Mouse (Mus musculus): Measurements from ENCODE around the gene Snrnp200. TPM values are rescaled to one million over a fixed set of nuclear protein-coding genes. Genes with fewer than 3 reads are reported as not detected.

Gene Snrnp200
- polyA plus RNA-seq, 1 experiment from 2014 or later, result 40.3 TPM

Other genes with a start within 250 kb of the Snrnp200 start
- 9.6 and 9.9 TPM in 2 replicates for gene Ap4e1, start 199.7 kb upstream of the Snrnp200 start, polyA plus RNA-seq (2015; fragmentation: Nextera tagmentation; extraction: Ambion mirVana)
- 52.6 and 53.9 TPM in 2 replicates for gene Blvra, start 137.7 kb upstream of the Snrnp200 start, polyA plus RNA-seq (2015; fragmentation: Nextera tagmentation; extraction: Ambion mirVana)
- 73.9 and 78.8 TPM in 2 replicates for gene Ncaph, start 74.4 kb upstream of the Snrnp200 start, polyA plus RNA-seq (2015; fragmentation: Nextera tagmentation; extraction: Ambion mirVana)
- 28.8 and 29.9 TPM in 2 replicates for gene Itpripl1, start 64.9 kb upstream of the Snrnp200 start, polyA plus RNA-seq (2015; fragmentation: Nextera tagmentation; extraction: Ambion mirVana)
- gene 1810024B03Rik, start 106 bp upstream of the Snrnp200 start, polyA plus RNA-seq (2015; fragmentation: Nextera tagmentation; extraction: Ambion mirVana), result 1.9 and 2.0 TPM in 2 replicates
- 52.3 and 61.7 TPM in 2 replicates for gene Ciao1, start 39.4 kb downstream of the Snrnp200 start, polyA plus RNA-seq (2015; fragmentation: Nextera tagmentation; extraction: Ambion mirVana)
- 29.2 and 29.4 TPM in 2 replicates for gene Tmem127, start 39.5 kb downstream of the Snrnp200 start, polyA plus RNA-seq (2015; fragmentation: Nextera tagmentation; extraction: Ambion mirVana)
- gene Stard7, start 61.8 kb downstream of the Snrnp200 start, polyA plus RNA-seq (2015; fragmentation: Nextera tagmentation; extraction: Ambion mirVana), result 73.7 and 81.4 TPM in 2 replicates
- 4.5 and 6.4 TPM in 2 replicates for gene Dusp2, start 127.8 kb downstream of the Snrnp200 start, polyA plus RNA-seq (2015; fragmentation: Nextera tagmentation; extraction: Ambion mirVana)
- not detected in 2 replicates for gene Astl, start 130.3 kb downstream of the Snrnp200 start, polyA plus RNA-seq (2015; fragmentation: Nextera tagmentation; extraction: Ambion mirVana)
- gene Adra2b, start 154.8 kb downstream of the Snrnp200 start, polyA plus RNA-seq (2015; fragmentation: Nextera tagmentation; extraction: Ambion mirVana), result 2.6 and 3.2 TPM in 2 replicates
- gene Gpat2, start 216.8 kb downstream of the Snrnp200 start, polyA plus RNA-seq (2015; fragmentation: Nextera tagmentation; extraction: Ambion mirVana), result 0.15 and 0.30 TPM in 2 replicates
- gene Fahd2a, start 236.2 kb downstream of the Snrnp200 start, polyA plus RNA-seq (2015; fragmentation: Nextera tagmentation; extraction: Ambion mirVana), result 24.6 and 25.2 TPM in 2 replicates

Measured in stomach, embryonic 15.5 days (tissue).